Mouse (Mus musculus) C2C12 (cell line): Measurements from ENCODE around the gene Sdk2. TPM values are rescaled to one million over a fixed set of nuclear protein-coding genes. Genes with fewer than 3 reads are reported as not detected.

ENCODE experiments used
- H3K27me3 ChIP-seq: one replicate; pipeline ENCODE4 v1.6.1; 2011; ENCODE audit not compliant: control insufficient read depth, insufficient read depth, insufficient read length
- H3K36me3 ChIP-seq: one replicate; pipeline ENCODE4 v1.6.1; 2011; ENCODE audit not compliant: control insufficient read depth, insufficient read depth
- H3K4me3 ChIP-seq: one replicate; pipeline ENCODE4 v1.5.1; 2011; ENCODE audit warnings: mild to moderate bottlenecking, control low read depth; ENCODE audit not compliant: poor library complexity, insufficient read depth, severe bottlenecking
- H3K79me2 ChIP-seq: one replicate; pipeline ENCODE4 v1.6.1; 2011; ENCODE audit not compliant: control insufficient read depth, insufficient read depth
- H3K79me3 ChIP-seq: one replicate; pipeline ENCODE4 v1.6.1; 2011; ENCODE audit warnings: low read depth, control low read depth
- H3ac ChIP-seq: one replicate; pipeline ENCODE3; 2011; ENCODE audit warnings: low read depth; ENCODE audit not compliant: control insufficient read depth, insufficient read length
- CEBPB ChIP-seq: IDR thresholded peaks from one replicate; pipeline ENCODE4 v1.6.1; 2011; ENCODE audit warnings: low read depth, mild to moderate bottlenecking, control low read depth, moderate library complexity
- CTCF ChIP-seq: IDR thresholded peaks from one replicate; pipeline ENCODE4 v1.5.1; 2011; ENCODE audit not compliant: control insufficient read depth, insufficient read depth, insufficient read length
- FOSL1 ChIP-seq: IDR thresholded peaks from one replicate; pipeline ENCODE4 v1.8.0; 2011; ENCODE audit warnings: mild to moderate bottlenecking, low read length; ENCODE audit not compliant: poor library complexity, insufficient read depth, severe bottlenecking
- MAX ChIP-seq: IDR thresholded peaks from one replicate; pipeline ENCODE4 v1.6.1; 2011; ENCODE audit warnings: mild to moderate bottlenecking, control low read depth
- MYOD1 ChIP-seq: IDR thresholded peaks from one replicate; pipeline ENCODE4 v1.6.1; 2011; ENCODE audit warnings: low read depth; ENCODE audit not compliant: control insufficient read depth, insufficient read length
- MYOG ChIP-seq: IDR thresholded peaks from one replicate; pipeline ENCODE4 v1.6.1; 2011; ENCODE audit not compliant: control insufficient read depth, insufficient read length; ENCODE audit errors: extremely low read depth
- USF1 ChIP-seq: IDR thresholded peaks from one replicate; pipeline ENCODE4 v1.6.1; 2011; ENCODE audit warnings: low read depth, mild to moderate bottlenecking, control low read depth, moderate library complexity
- polyA plus RNA-seq: library from polyadenylated mRNA; unstranded; fragments of >200 nt; fragmentation: generic; extraction: Trizol; gene quantifications from one replicate; pipeline ENCODE4 v1.2.1, GENCODE M21; 2012; ENCODE audit warnings: missing spikeins

The Sdk2 gene
- polyA plus RNA-seq, 1 experiment = 0.05 TPM

GRCm38 (mm10) chr11:113881864-113882263, 185.0 kb downstream of the Sdk2 start:
- TF ChIP-seq CTCF (no peak), FOSL1 (no peak), CEBPB (no peak), USF1 (no peak), MYOG (no peak), MYOD1 (no peak), MAX (no peak)
- Histone ChIP-seq H3K27me3 (no peaks in the 10 kb centered on the region), H3K4me3 (no peak overlapping the region), H3K79me2 (no peaks in the 10 kb centered on the region), H3K79me3 (no peaks in the 10 kb centered on the region), H3K36me3 (no peaks in the 10 kb centered on the region), H3ac (no peak overlapping the region)

DNA sequence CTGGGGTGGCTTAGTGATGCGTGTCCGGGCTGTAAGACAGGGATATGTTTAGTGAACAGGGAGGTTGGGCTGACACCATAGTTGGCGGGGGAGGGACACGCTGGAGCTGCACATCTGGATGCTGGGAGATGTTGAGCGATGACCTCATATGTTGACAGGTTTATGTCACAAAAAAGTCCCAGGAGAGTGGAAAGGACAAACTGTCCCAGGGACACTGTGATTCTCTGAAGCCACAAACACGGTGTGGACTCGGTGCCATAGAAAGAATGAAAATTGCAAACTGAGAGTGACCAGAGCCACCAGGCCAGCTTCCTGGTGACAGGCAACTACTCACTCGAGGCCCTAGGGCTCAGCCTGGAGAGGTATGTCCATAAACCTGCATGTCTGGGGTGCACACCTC, 199.8 kb downstream of the Sdk2 start:
- Histone ChIP-seq H3K27me3 (no peaks in the 10 kb centered on the region), H3K36me3 (no peaks in the 10 kb centered on the region), H3K79me3 (no peaks in the 10 kb centered on the region), H3ac (no peak overlapping the region), H3K4me3 (no peak overlapping the region), H3K79me2 (no peaks in the 10 kb centered on the region)
- no peak for TF ChIP-seq FOSL1
- no peak for TF ChIP-seq CTCF
- no peak for TF ChIP-seq USF1
- TF ChIP-seq MYOD1 = no peak
- TF ChIP-seq CEBPB = no peak
- TF ChIP-seq MAX = no peak
- no peak for TF ChIP-seq MYOG

DNA sequence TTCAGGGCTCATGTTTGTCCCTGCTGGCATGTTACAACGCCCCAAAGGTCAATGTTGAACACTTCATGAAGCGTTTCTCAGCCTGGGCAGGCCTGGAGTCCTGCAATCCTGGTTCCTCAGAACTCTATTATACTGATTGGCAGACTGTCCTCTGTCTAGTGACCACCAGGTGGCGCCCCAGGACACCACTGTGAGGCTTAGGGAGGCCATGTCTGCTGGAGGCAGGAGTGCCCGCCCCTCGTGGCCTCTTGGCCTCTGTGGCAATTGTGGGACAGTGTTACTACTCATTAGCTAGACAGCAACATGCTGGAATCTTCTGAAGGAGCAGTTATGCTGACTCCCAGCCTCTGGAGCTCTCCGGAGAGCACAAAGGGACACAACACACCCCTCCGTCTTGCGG, 201.2 kb downstream of the Sdk2 start:
- no peaks in the 10 kb centered on the region for H3K79me2 ChIP-seq
- no peaks in the 10 kb centered on the region for H3K36me3 ChIP-seq
- H3K27me3 ChIP-seq = no peaks in the 10 kb centered on the region
- no peak overlapping the region for H3K4me3 ChIP-seq
- no peak overlapping the region for H3ac ChIP-seq
- H3K79me3 ChIP-seq = no peaks in the 10 kb centered on the region
- TF ChIP-seq FOSL1 = no peak
- TF ChIP-seq CTCF = peak; percentile 21
- TF ChIP-seq CEBPB = no peak

- Histone ChIP-seq H3K27me3 (no peaks in the 10 kb centered on the region), H3K4me3 (no peak overlapping the region), H3ac (no peak overlapping the region), H3K36me3 (no peaks in the 10 kb centered on the region), H3K79me3 (no peaks in the 10 kb centered on the region), H3K79me2 (no peaks in the 10 kb centered on the region)
- TF ChIP-seq FOSL1 = no peak
These were observed 203.4 kb downstream of the Sdk2 start for GRCm38 (mm10) chr11:113863408-113863807.

GRCm38 (mm10) chr11:113855661-113856060, 211.2 kb downstream of the Sdk2 start:
- H3K4me3 ChIP-seq = no peak overlapping the region
- H3K79me2 ChIP-seq = no peaks in the 10 kb centered on the region
- H3ac ChIP-seq = no peak overlapping the region
- TF ChIP-seq USF1 = no peak
- no peak for TF ChIP-seq FOSL1
- TF ChIP-seq CEBPB = no peak
- no peak for TF ChIP-seq MAX
- TF ChIP-seq CTCF = no peak
- TF ChIP-seq MYOD1 = no peak
- no peak for TF ChIP-seq MYOG
- H3K79me3 ChIP-seq = no peaks in the 10 kb centered on the region
- H3K36me3 ChIP-seq = no peaks in the 10 kb centered on the region
- H3K27me3 ChIP-seq = no peaks in the 10 kb centered on the region

- H3K4me3 ChIP-seq = no peak overlapping the region
- H3K27me3 ChIP-seq = no peaks in the 10 kb centered on the region
- no peaks in the 10 kb centered on the region for H3K79me2 ChIP-seq
- H3ac ChIP-seq = no peak overlapping the region
- H3K36me3 ChIP-seq = no peaks in the 10 kb centered on the region
- no peak for TF ChIP-seq USF1
- no peak for TF ChIP-seq FOSL1
- no peaks in the 10 kb centered on the region for H3K79me3 ChIP-seq
These were observed 215.1 kb downstream of the Sdk2 start for GRCm38 (mm10) chr11:113851750-113852149.

GRCm38 (mm10) chr11:113849322-113849721, 217.5 kb downstream of the Sdk2 start:
- Histone ChIP-seq H3K4me3 (no peak overlapping the region), H3K27me3 (no peaks in the 10 kb centered on the region), H3K79me3 (no peaks in the 10 kb centered on the region), H3ac (no peak overlapping the region), H3K36me3 (no peaks in the 10 kb centered on the region), H3K79me2 (no peaks in the 10 kb centered on the region)
- TF ChIP-seq CTCF (no peak), USF1 (no peak), MYOD1 (no peak), MYOG (no peak), FOSL1 (no peak), MAX (no peak), CEBPB (no peak)
